Mouse (Mus musculus) brown adipose tissue, adult 24 weeks (tissue): ENCODE data around the gene Flad1. TPM values are rescaled to one million over a fixed set of nuclear protein-coding genes. Genes with fewer than 3 reads are reported as not detected.

Experiments used
- H3K27ac ChIP-seq: fragments of 200-500 bp; replicated peaks from 2 replicates; pipeline ENCODE4 v1.5.1; 2012; ENCODE audit warnings: low read depth, mild to moderate bottlenecking, low read length
- H3K4me1 ChIP-seq: fragments of 200-500 bp; 2 replicates; pipeline ENCODE4 v1.6.1; 2012; ENCODE audit warnings: low read length, mixed read lengths; ENCODE audit not compliant: control insufficient read depth, insufficient read depth, insufficient read length
- H3K4me3 ChIP-seq: fragments of 200-500 bp; 2 replicates; pipeline ENCODE4 v1.5.1; 2012; ENCODE audit warnings: low read depth, mild to moderate bottlenecking, low read length, moderate library complexity; ENCODE audit not compliant: insufficient read depth
- polyA plus RNA-seq: library from polyadenylated mRNA; stranded (reverse); fragments of >200 nt; gene quantifications from 2 replicates; pipeline ENCODE4 v1.2.4, GENCODE M21; 2012; ENCODE audit not compliant: missing spikeins, insufficient read depth, insufficient read length

Flad1 gene
- polyA plus RNA-seq, 1 experiment, result 33.4 TPM

GRCm38 (mm10) chr3:89395419-89395805, 16.3 kb downstream of the Flad1 start:
- peak overlapping the region; percentile 92 for H3K27ac ChIP-seq
- H3K4me3 ChIP-seq, result peak overlapping the region; percentile 70
- no peaks in the 10 kb centered on the region for H3K4me1 ChIP-seq

DNA sequence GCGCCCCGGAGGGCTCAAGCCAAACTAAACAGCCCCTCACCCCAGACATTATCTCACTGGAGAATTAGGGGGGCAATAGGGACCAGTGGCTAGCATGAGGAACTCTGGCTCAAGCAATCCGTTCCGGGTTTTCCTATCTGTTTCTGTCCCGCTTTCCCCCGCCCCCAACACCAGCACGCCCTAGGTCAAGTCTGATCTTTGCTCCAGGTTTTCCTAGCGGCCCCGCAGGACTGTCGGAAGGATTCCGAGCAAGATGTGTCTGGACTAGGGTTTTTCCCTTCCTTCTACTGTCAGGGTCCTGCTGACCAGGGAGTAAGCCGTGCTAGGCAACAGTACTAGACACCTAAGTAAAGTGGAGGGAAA, 16.8 kb downstream of the Flad1 start:
- H3K27ac ChIP-seq, result peak overlapping the region; percentile 92
- peaks cover 1% of the 10 kb centered on the region; the same call in 1 of the 2 replicates for H3K4me1 ChIP-seq
- H3K4me3 ChIP-seq, result peak overlapping the region; percentile 70

DNA sequence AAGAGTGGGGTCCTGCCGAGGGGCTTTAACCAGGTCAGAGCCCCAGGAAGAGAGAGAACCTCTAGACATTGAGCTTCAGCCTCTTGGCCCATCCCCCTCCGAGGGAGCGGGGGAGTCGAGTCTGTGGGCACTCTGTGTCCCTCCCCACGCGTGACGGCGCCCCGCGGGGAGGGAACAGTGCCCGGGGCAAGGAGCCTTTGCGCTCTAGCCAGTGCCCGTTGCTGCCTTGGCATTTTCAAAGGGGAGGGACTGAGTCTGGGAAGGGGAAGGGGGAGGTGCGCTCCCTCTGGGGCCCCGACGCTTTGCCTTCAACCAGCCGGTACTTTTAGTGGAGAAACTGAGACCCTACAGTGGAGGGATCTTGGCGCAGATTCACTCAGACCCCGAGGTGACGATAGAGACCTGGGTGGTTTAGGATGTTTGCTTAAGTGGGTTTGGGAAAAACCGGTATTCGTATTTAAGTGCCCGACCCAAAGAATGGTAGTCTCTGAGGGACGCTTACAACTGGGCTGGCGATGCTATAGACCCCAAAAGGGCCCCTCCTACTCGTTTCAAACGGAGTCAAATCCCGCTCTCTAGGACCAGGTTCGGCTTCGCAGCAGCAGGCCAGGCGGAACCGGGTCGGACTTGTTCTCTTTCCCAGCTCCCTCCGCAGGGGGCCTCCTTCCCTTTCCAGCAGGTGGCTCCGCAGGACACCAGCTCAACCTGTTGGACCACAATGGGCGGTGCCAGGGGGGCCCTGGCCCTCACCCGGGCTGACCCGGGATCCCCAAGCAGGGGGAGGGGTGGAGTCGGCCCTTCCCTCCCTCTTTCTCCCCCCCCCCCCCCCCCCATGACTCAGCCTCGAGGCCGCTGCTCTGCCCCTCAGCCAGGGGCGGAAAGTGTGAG, 17.4 kb downstream of the Flad1 start, which contains the start of gene Zbtb7b:
TSS of gene Zbtb7b (minus strand) at position 771 of the 888 bp plus-strand sequence.
- peak within 1 kb of the TSS; percentile 70 for H3K4me3 ChIP-seq
- peak within 1 kb of the TSS; percentile 92 for H3K27ac ChIP-seq
- peaks cover 7% of the 10 kb centered on the region; the same call in 1 of the 2 replicates for H3K4me1 ChIP-seq

GRCm38 (mm10) chr3:89393605-89394004, 18.1 kb downstream of the Flad1 start:
- Histone ChIP-seq H3K4me1 (peaks cover 9% of the 10 kb centered on the region; the same call in 1 of the 2 replicates), H3K4me3 (peak overlapping the region; percentile 82), H3K27ac (peak overlapping the region; percentile 96)

GRCm38 (mm10) chr3:89392871-89393311, 18.8 kb downstream of the Flad1 start:
- peaks cover 11% of the 10 kb centered on the region; the same call in 1 of the 2 replicates for H3K4me1 ChIP-seq

DNA sequence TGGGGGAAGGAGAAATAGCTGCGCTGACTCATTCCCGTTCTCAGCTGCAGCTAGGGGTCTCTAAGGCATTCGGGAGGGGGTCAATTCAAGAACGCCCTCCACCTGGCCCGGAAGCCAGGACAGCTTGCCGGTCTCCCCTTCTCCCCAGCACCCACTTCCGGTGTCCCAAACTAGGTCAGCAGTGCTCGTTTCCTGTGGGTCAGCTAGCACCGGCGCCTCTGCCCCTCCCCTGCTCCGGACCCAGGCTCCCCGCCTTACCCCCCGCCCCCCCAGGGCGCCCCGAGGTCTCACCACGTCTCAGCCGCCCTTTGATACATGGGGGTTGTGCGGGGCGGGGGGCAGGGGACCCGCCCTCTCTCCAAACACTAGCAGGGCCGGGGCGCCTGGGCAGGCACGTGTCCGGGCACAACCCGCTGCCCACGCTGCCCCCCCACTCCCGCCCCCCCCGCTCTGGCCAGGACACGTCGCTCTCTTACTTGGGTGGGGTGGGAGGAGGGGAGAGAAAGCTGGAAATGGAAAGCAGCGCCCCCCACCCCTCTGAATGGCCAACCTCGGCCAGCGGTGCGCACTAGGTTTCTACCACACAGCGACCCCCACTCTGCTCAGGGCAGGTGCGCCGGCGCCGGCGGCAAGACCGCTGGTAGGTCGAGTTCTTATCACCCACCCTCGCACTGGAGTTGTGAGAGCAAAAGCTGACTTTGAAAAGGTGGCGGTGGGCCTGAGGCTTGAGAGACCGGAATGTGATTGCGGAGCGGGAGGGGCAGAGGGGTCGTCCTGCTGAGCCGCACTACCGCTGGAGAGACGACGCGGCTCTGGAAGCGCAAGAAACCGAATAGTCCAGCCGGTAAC, 19.8 kb downstream of the Flad1 start:
- Histone ChIP-seq H3K4me1 (peaks cover 11% of the 10 kb centered on the region), H3K4me3 (peak overlapping the region; percentile 82), H3K27ac (peak overlapping the region; percentile 93)

More at GRCm38 (mm10) chr3:89392871-89393311, 18.8 kb downstream of the Flad1 start:
- Histone ChIP-seq H3K27ac (peak overlapping the region; percentile 76), H3K4me3 (peak overlapping the region; percentile 78)

DNA sequence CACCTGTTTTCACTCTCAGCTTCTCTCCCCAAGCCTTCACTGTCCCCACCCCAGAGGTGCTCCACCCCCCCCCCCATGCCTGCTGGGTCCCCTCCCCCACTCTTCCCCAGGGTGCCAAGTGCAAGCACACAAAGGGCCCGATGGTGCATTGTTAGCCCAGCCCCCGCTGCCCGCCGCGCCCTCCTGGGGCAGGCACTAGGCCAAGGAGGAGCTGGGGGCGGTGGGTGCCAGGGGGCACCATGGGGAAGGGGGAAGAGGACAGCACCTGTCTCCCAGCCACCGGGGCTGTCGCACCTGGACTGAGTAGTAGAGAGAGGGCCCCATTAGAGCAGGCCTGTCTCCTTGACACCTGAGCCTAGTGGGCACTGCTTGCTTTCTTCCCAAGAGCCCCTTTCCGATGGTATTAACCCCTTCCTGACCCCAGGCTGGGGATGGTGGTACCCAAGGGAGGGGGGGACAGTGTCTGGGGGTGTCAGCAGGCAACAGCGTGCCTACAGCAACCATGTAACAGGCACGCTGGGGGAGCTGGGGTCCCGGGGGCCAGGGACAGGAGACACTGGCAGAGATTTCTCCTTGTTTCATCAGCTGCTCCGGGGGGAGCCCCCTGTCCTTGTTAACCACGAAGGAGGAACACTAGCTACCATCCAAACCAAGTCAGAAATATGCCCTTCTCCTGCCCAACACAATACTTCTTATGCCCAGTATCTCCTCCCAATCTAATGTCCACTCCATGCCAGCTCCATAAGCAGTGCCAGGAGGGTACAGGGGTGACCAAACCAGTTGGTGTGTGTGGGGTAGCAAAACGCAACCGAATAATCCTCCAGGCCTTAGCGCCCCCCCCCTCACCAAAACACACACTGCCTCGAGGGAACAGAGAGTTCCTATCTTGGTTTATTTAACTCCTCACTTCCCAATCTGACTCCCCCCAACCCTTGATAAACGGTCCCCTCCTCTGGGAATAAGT, 20.7 kb downstream of the Flad1 start:
- H3K4me3 ChIP-seq, result peak overlapping the region; percentile 82
- peaks cover 11% of the 10 kb centered on the region for H3K4me1 ChIP-seq
- peak overlapping the region; percentile 93 for H3K27ac ChIP-seq

DNA sequence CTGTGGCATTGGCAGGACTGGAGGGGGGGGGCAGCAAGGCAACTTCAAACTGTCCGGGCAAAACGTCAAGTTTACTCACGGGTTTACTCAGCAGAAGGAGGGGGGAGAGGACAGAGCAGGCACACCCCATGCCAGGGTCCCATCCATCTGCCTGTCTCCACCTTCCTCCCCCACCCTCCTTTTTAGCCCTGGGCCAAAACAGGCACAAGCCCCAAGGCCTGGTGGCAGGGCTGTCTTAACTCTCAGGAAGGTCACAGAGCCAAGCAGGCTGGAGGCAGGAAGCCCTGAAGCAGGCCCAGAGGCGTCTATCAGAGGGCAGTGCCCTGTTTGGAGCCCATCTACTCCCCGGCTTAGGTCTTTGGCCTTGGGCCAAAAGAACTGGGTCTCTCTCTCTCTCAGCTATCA, 21.6 kb downstream of the Flad1 start:
- peaks cover 11% of the 10 kb centered on the region for H3K4me1 ChIP-seq
- H3K4me3 ChIP-seq, result peak overlapping the region; percentile 35; the same call in 1 of the 2 replicates

GRCm38 (mm10) chr3:89388901-89389740, 22.5 kb downstream of the Flad1 start:
- Histone ChIP-seq H3K4me1 (peaks cover 16% of the 10 kb centered on the region), H3K27ac (peak overlapping the region; percentile 91), H3K4me3 (no peak overlapping the region)

More for the DNA sequence above, 21.6 kb downstream of the Flad1 start:
- H3K27ac ChIP-seq, result peak overlapping the region; percentile 85

DNA sequence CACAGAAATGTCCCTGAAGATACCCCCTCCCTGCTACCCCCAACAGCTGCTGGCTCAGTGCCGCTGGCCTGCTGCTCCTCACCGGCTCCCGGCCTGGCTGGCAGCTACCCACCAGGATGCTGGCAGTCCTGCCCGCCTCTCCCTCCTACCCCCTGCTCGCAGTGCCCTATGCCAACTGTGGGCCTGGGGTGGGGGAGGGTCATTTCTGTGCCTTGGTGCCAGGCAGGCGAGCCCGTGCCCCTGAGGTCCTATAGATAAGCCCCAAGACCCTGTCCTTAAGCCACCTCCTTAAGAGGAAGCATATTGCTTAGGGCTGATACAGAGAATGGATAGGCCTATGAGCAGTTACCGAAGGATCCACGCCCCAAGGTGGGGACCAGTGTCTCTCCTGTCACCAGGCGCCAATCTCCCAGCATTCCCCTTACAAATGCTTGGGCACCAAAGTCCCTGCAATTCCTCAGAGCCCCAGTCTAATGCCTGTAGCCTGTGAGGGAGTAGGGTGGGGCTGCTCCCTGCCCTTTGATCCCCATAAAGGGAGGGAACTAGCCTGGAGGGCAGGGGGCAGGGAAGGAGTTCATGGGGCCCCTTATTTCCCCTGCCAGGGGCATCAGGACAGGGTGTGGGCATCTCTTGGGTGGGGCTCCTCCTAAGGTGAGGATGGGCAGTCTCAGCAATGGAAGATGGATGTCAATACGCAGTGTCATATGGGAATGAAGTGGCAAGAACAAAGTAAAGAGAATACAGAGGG, 23.4 kb downstream of the Flad1 start:
- Histone ChIP-seq H3K4me3 (peak overlapping the region; percentile 56), H3K27ac (peak overlapping the region; percentile 91), H3K4me1 (peaks cover 22% of the 10 kb centered on the region)

GRCm38 (mm10) chr3:89387632-89388031, 24.0 kb downstream of the Flad1 start:
- H3K4me3 ChIP-seq, result peak overlapping the region; percentile 56
- H3K27ac ChIP-seq, result peak overlapping the region; percentile 91
- peaks cover 22% of the 10 kb centered on the region for H3K4me1 ChIP-seq

DNA sequence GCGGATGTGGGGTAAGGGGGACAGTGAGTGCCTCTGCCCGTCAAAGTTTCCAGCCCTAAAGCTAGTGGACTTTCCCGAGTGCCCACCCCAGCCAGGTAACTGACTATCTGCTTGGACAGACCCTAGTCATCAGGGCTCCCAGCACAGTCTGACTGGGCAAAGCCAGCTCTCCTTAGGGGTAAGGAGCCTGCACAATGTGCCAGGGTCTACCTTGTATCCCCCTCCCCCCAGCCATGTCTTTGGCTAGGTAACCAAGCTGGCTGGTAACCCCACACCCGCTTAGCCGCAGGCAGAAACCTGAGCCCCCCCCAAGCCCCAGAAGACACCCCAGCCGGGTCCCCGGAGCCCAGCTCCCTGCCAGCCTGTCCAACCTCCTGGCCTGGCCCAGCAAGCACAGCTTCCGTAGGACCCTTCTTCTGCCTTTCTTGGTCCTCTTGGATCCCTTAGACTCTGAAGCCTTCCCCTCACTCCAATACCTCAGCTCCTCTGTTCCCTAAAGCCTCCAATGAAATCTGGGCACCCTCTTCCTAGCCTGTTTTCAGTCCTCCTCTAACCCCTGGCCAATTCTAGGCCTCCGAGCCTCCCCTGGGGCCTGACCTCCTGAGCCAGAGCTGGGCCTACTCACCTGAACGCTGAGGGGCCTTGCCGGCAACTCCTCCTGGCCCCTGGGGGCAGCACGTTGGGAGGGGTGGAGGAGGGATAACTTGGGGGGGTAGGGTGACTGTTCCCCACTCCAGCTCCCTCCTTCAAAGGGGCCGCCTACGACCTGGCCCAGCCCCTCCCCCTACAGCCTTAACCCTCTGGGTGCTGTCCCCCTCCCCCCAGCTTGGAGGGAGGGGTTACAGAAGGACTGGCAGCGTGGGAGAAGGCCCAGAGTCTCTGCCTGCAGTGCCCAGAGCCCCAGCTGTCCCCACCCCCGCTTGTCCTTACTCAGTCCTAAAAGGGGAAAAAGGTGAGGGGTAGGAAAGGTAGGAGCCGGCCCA, 24.9 kb downstream of the Flad1 start:
- H3K4me3 ChIP-seq, result peak overlapping the region; percentile 56

More for the DNA sequence above, 24.9 kb downstream of the Flad1 start:
- Histone ChIP-seq H3K27ac (peak overlapping the region; percentile 91), H3K4me1 (peaks cover 25% of the 10 kb centered on the region)
